In genomic region chr17:56382997-56383396, GRCm38 (mm10) we compare ENCODE assay signal across 27 mouse cellular contexts. TPM values are rescaled to one million over a fixed set of nuclear protein-coding genes. Genes with fewer than 3 reads are reported as not detected.
A peak's percentile ranks its signal among the peaks of the same experiment; 100 is the strongest.
DNase-seq lines count a peak whose midpoint lies in the region; ATAC-seq and TF ChIP-seq lines count a peak whose summit lies in the region.
"Had no signal": no experiment of that assay in that cellular context is flagged by ENCODE, and none has a peak within 500 bp of the region (broad histone marks: within the 10 kb centered on the region; RNA-seq: fewer than 3 reads in every experiment).

No protein-coding gene starts in this region.

- no peak overlapping the region for H3K9ac ChIP-seq in hindbrain, postnatal 0 days (replicated peaks; ENCODE audit: low read length)
- no peak overlapping the region for H3K9ac ChIP-seq in kidney, embryonic 15.5 days
- H3K9ac ChIP-seq: embryonic facial prominence, embryonic 13.5 days; forebrain, embryonic 12.5 days; heart, embryonic 12.5 days; limb, embryonic 15.5 days; liver, embryonic 13.5 days; midbrain, embryonic 15.5 days had no signal

- no peak for TF ChIP-seq CTCF in hindbrain, postnatal 0 days (IDR thresholded peaks at IDR 0.05; ENCODE audit: low read depth)
- no peak for TF ChIP-seq CTCF in kidney, adult 2 months (conservative IDR thresholded peaks at IDR 0.05; ENCODE audit: insufficient read depth, insufficient read length, low read depth, low read length)

- ATAC-seq in hindbrain, postnatal 0 days = no peak
- no peak for ATAC-seq in kidney, embryonic 15.5 days (replicated peaks; ENCODE audit: low FRiP score)
- ATAC-seq: lung, postnatal 0 days; midbrain, embryonic 15.5 days had no signal

- H3K4me3 ChIP-seq in hindbrain, embryonic 10.5 days = no peak overlapping the region
- no peak overlapping the region for H3K4me3 ChIP-seq in hindbrain, postnatal 0 days (ENCODE audit: low read length)
- H3K4me3 ChIP-seq in kidney, embryonic 15.5 days (replicated peaks) = no peak overlapping the region
- no peak overlapping the region for H3K4me3 ChIP-seq in kidney, adult 2 months (ENCODE audit: insufficient read depth, low read depth, low read length)
- H3K4me3 ChIP-seq: embryonic facial prominence, embryonic 13.5 days; forebrain, embryonic 12.5 days; gastrocnemius, adult 2 months; heart, adult 2 months; heart, embryonic 12.5 days; limb, embryonic 15.5 days; liver, embryonic 13.5 days; megakaryocyte, embryonic 14.5 days; midbrain, embryonic 15.5 days had no signal

- H3K9me3 ChIP-seq in hindbrain, embryonic 10.5 days = no peaks in the 10 kb centered on the region
- no peaks in the 10 kb centered on the region for H3K9me3 ChIP-seq in hindbrain, postnatal 0 days (ENCODE audit: low read length)
- H3K9me3 ChIP-seq in kidney, embryonic 15.5 days (replicated peaks) = no peaks in the 10 kb centered on the region
- H3K9me3 ChIP-seq: embryonic facial prominence, embryonic 13.5 days; forebrain, embryonic 12.5 days; heart, embryonic 12.5 days; limb, embryonic 15.5 days; liver, embryonic 13.5 days; megakaryocyte, embryonic 14.5 days; midbrain, embryonic 15.5 days had no signal

- peak overlapping the region; percentile 45; the same call in 1 of the 2 replicates for H3K27ac ChIP-seq in hindbrain, embryonic 10.5 days
- H3K27ac ChIP-seq in hindbrain, postnatal 0 days = no peak overlapping the region
- peak overlapping the region; percentile 91 for H3K27ac ChIP-seq in kidney, embryonic 15.5 days
- H3K27ac ChIP-seq in kidney, adult 2 months (ENCODE audit: insufficient read depth, low read depth, low read length) = no peak overlapping the region
- H3K27ac ChIP-seq: embryonic facial prominence, embryonic 13.5 days; forebrain, embryonic 12.5 days; gastrocnemius, adult 2 months; heart, adult 2 months; limb, embryonic 15.5 days; liver, embryonic 13.5 days; midbrain, embryonic 15.5 days; stomach, postnatal 0 days had no signal

- TF ChIP-seq POLR2A in kidney, adult 2 months (IDR thresholded peaks at IDR 0.05; ENCODE audit: low read depth, low read length) = no peak

- no peaks in the 10 kb centered on the region for H3K27me3 ChIP-seq in hindbrain, embryonic 10.5 days (ENCODE audit: insufficient read depth, poor library complexity, severe bottlenecking)
- H3K27me3 ChIP-seq in hindbrain, postnatal 0 days (ENCODE audit: insufficient read depth, low read length) = no peaks in the 10 kb centered on the region
- no peaks in the 10 kb centered on the region for H3K27me3 ChIP-seq in kidney, embryonic 15.5 days
- no peaks in the 10 kb centered on the region for H3K27me3 ChIP-seq in kidney, adult 2 months (replicated peaks; ENCODE audit: control insufficient read depth, insufficient read depth, low read length)
- H3K27me3 ChIP-seq: embryonic facial prominence, embryonic 13.5 days; forebrain, embryonic 12.5 days; heart, embryonic 12.5 days; limb, embryonic 15.5 days; liver, embryonic 13.5 days; megakaryocyte, embryonic 14.5 days; midbrain, embryonic 15.5 days had no signal

- peaks cover 32% of the 10 kb centered on the region for H3K4me1 ChIP-seq in hindbrain, embryonic 10.5 days (replicated peaks)
- peaks cover 24% of the 10 kb centered on the region for H3K4me1 ChIP-seq in hindbrain, postnatal 0 days (ENCODE audit: insufficient read depth, low read length)
- peaks cover 82% of the 10 kb centered on the region for H3K4me1 ChIP-seq in kidney, embryonic 15.5 days
- peaks cover 16% of the 10 kb centered on the region for H3K4me1 ChIP-seq in kidney, adult 2 months (ENCODE audit: control insufficient read depth, insufficient read depth, low read length)
- H3K4me1 ChIP-seq: embryonic facial prominence, embryonic 13.5 days; forebrain, embryonic 12.5 days; heart, embryonic 12.5 days; limb, embryonic 15.5 days had no signal

- no peak overlapping the region for H3K4me2 ChIP-seq in hindbrain, postnatal 0 days (ENCODE audit: low read depth, low read length)
- H3K4me2 ChIP-seq in kidney, embryonic 15.5 days = no peak overlapping the region
- H3K4me2 ChIP-seq: embryonic facial prominence, embryonic 13.5 days; forebrain, embryonic 12.5 days; heart, embryonic 12.5 days; limb, embryonic 15.5 days; liver, embryonic 13.5 days; midbrain, embryonic 15.5 days had no signal

- WGBS in hindbrain, embryonic 10.5 days = 56% methylated on average over 8 of the region's 8 CpGs
- 50% methylated on average over 8 of the region's 8 CpGs for WGBS in hindbrain, postnatal 0 days
- 55% methylated on average over 8 of the region's 8 CpGs for WGBS in kidney, embryonic 15.5 days
- 68% methylated on average over 8 of the region's 8 CpGs for whole genome bisulfite sequencing in kidney, adult 2 months

- peaks cover 96% of the 10 kb centered on the region for H3K36me3 ChIP-seq in hindbrain, embryonic 10.5 days
- H3K36me3 ChIP-seq in hindbrain, postnatal 0 days (ENCODE audit: insufficient read depth, low read length) = peaks cover 44% of the 10 kb centered on the region
- H3K36me3 ChIP-seq in kidney, embryonic 15.5 days = peaks cover 59% of the 10 kb centered on the region
- no peaks in the 10 kb centered on the region for H3K36me3 ChIP-seq in kidney, adult 2 months (ENCODE audit: control insufficient read depth, insufficient read depth, low read length)

- no peak for DNase-seq in hindbrain, embryonic 10.5 days (ENCODE audit: low spot score)
- no peak for DNase-seq in hindbrain, postnatal 0 days (ENCODE audit: low spot score)
- DNase-seq in kidney, adult 2 months = no peak
- peak; percentile 16 for DNase-seq in retina, embryonic 14.5 days (ENCODE audit: low spot score)
- DNase-seq in retina, postnatal 1 day = no peak
- no peak for DNase-seq in gastrocnemius, postnatal 10 days
- DNase-seq: adrenal gland, postnatal 25 days; cerebellum, adult 18-20 months; cerebellum, postnatal 10 days; gastrocnemius, adult 2 months; heart, adult 2 months; heart, postnatal 4 days; kidney, postnatal 25 days; liver, embryonic 13.5 days; lung, adult 18-20 months; lung, postnatal 4 days; right cerebral cortex, postnatal 4 days; thymus, postnatal 4 days had no signal

RNA-seq across cellular contexts. Expression of gene Kdm4b, which starts 57.1 kb away (rescaled TPM):
- polyA plus RNA-seq in hindbrain, embryonic 10.5 days (2016; fragmentation: Nextera tagmentation; extraction: Ambion mirVana) = 51.5 and 65.8 TPM in 2 replicates
- 137 and 144 TPM in 2 replicates for total RNA-seq in hindbrain, postnatal 0 days (2014; rRNA removed)
- 42.5 and 42.6 TPM in 2 replicates for polyA plus RNA-seq in hindbrain, postnatal 0 days (2015; fragmentation: Nextera tagmentation; extraction: Ambion mirVana)
- 32.3 and 34.3 TPM in 2 replicates for polyA plus RNA-seq in kidney, embryonic 15.5 days (2015; fragmentation: Nextera tagmentation; extraction: Ambion mirVana)
- 21.6 and 24.9 TPM in 2 replicates for polyA plus RNA-seq in kidney, adult 2 months (2012; rRNA removed)
- total RNA-seq in gastrocnemius, postnatal 10 days (2021) = 10 to 100 TPM; 24.9 to 28.6 TPM

Comparison
In these comparisons a context has a peak if more than half of its experiments do, and no peak if none do; other contexts are left out.
1. H3K27ac ChIP-seq: peak in hindbrain, embryonic 10.5 days (single experiment) and kidney, embryonic 15.5 days (single experiment); none in hindbrain, postnatal 0 days (single experiment) and kidney, adult 2 months (single experiment).